Mouse (Mus musculus) myocyte (in vitro differentiated cells): ENCODE results near the gene Rftn1.

Experiments used
- CEBPB ChIP-seq: IDR thresholded peaks from 2 replicates; pipeline ENCODE4 v1.6.1; 2011; ENCODE audit warnings: mild to moderate bottlenecking, moderate library complexity; ENCODE audit not compliant: poor library complexity, insufficient read depth, severe bottlenecking
- E2F4 ChIP-seq: IDR thresholded peaks from one replicate; pipeline ENCODE4 v1.6.1; 2011; ENCODE audit warnings: mild to moderate bottlenecking, control low read depth, moderate library complexity; ENCODE audit not compliant: insufficient read depth
- MAX ChIP-seq: IDR thresholded peaks from one replicate; pipeline ENCODE4 v1.6.1; 2011; ENCODE audit warnings: low read depth, mild to moderate bottlenecking, control low read depth
- MYOD1 ChIP-seq, 3 experiments: IDR thresholded peaks; one replicate each; pipeline ENCODE4 v1.6.1; 2011; ENCODE audit warnings: control low read depth in 2 of 3, low read depth in 2 of 3, mild to moderate bottlenecking in 2 of 3, moderate library complexity in 1 of 3; ENCODE audit not compliant: insufficient read length in 2 of 3, control insufficient read depth in 1 of 3
- MYOG ChIP-seq, 3 experiments: IDR thresholded peaks; one replicate each; pipeline ENCODE4 v1.6.1; 2011; ENCODE audit warnings: control low read depth in 2 of 3, low read depth in 2 of 3, mild to moderate bottlenecking in 2 of 3; ENCODE audit not compliant: insufficient read length in 2 of 3, control insufficient read depth in 1 of 3, insufficient read depth in 1 of 3
- POLR2A ChIP-seq: IDR thresholded peaks from one replicate; pipeline ENCODE4 v1.6.1; 2011; ENCODE audit warnings: low read depth, mild to moderate bottlenecking, control low read depth, moderate library complexity; ENCODE audit not compliant: insufficient read length
- TCF3 ChIP-seq: IDR thresholded peaks from one replicate; pipeline ENCODE4 v1.6.1; 2011; ENCODE audit warnings: low read depth, control low read depth; ENCODE audit not compliant: insufficient read length
- USF1 ChIP-seq: IDR thresholded peaks from one replicate; pipeline ENCODE4 v1.6.1; 2011; ENCODE audit warnings: low read depth, mild to moderate bottlenecking, control low read depth, moderate library complexity

GRCm38 (mm10) chr17:49951856-49952607, 238.4 kb downstream of the Rftn1 start:
- TF ChIP-seq POLR2A (no peak), CEBPB (no peak), MYOG (IDR thresholded peaks at IDR 0.05; ENCODE audit: control insufficient read depth in 1 of 3, insufficient read depth in 1 of 3, insufficient read length in 2 of 3, low read depth in 2 of 3) (no peak), MYOD1 (IDR thresholded peaks at IDR 0.05; ENCODE audit: control insufficient read depth in 1 of 3, insufficient read length in 2 of 3, low read depth in 2 of 3) (no peak), MAX (no peak), E2F4 (no peak), USF1 (no peak), TCF3 (no peak)
